Mouse (Mus musculus): ENCODE data around the gene Spink2.

- TF ChIP-seq POLR2A (IDR thresholded peaks at IDR 0.05; ENCODE audit: extremely low read depth, insufficient read depth, low read length) (no peak), CTCF (IDR thresholded peaks at IDR 0.05; ENCODE audit: low read depth, low read length) (no peak)
Observed at GRCm38 (mm10) chr5:77245463-77245786, 34.2 kb upstream of the Spink2 start.
